Mouse (Mus musculus) c-Kit-positive CD71-positive TER-119-positive erythroid progenitor cells, embryonic 14.5 days (primary cell): ENCODE data around the gene Srd5a3.

ENCODE experiments used
- DNase-seq: peaks from one replicate; pipeline ENCODE4 v3.0.0-alpha.2; 2013; ENCODE audit warnings: low spot score

The Srd5a3 gene

DNA sequence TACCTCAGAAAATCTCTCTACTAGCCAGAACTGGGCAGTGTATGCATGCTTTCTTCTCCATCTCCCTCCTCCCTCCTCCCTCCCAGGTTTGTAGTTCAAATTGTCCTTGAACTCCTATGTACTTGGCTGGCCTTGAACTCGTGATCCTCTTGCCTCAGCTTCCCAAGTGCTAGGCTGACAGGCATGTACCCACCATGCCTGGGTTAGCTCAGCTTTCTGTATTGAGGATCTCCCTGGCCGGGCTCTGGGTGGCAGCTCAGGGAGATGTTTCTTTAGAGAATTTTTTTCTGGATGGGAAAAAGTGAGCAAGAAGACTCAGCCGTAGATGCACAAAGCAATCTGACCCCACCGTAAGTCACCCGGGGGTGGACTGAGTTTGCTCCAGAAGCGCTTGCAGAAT lies 12.9 kb downstream of the Srd5a3 start:
- DNase-seq, result no peak

DNA sequence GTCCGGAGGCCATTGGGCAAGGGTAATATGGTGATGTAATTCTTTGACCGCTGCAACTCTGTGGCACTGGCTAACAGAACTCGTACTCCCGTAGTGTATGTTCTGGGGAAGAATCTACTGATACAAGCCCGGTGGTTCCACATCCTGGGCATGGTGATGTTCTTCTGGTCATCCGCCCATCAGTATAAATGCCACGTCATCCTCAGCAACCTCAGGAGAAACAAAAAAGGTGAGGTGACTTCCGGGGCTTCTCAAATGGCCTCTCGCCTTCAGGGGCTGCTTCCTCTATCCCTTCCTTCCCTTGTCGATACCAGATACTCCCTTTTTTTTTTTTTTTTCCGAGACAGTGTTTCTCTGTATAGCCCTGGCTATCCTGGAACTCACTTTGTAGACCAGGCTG lies 13.4 kb downstream of the Srd5a3 start:
- no peak for DNase-seq

DNA sequence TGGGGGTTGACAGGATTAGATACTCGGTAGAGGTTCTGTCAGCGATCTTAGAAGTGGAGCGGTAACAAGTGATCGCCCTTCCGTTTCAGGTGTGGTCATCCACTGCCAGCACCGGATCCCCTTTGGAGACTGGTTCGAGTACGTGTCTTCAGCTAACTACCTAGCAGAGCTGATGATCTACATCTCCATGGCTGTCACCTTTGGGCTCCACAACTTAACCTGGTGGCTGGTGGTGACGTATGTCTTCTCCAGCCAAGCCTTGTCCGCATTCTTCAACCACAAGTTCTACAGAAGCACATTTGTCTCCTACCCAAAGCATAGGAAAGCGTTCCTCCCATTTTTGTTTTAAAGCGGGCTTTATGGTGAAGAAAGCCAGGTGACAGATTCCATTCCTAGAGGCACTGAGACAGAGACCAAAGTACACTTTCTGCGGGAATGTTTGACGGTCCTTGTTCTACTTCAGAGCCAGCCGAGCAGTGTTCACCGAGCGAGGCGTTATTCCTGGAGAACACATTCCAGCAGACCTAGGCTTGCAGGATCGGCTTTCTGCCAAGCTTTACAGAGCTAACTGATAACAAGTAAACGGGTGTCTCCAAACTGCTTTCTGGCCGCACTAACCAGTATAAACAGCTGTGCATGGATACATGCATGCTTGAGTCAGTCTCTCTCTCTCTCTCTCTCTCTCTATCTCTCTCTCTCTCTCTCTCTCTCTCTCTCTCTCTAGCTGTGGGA lies 14.5 kb downstream of the Srd5a3 start:
- DNase-seq, result no peak

DNA sequence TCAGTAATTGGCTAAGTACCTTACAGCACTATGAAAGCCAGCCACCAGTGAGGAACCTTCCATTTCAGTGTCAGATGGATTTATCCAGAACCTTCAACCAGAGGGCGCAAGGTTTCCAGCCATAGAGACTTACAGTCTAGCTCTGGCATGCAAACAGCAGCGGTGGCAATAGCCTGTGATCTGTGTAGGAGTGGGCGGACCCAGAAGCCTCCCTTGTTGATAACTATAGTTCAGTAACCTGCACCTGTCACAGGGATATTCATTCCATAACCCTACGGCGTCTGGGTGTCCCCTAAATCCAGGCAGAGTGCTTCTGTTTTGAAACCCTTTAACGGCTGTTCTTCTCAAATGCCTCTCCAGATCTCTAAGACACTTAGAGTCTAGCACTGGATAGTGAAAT lies 19.5 kb downstream of the Srd5a3 start:
- DNase-seq, result no peak

DNA sequence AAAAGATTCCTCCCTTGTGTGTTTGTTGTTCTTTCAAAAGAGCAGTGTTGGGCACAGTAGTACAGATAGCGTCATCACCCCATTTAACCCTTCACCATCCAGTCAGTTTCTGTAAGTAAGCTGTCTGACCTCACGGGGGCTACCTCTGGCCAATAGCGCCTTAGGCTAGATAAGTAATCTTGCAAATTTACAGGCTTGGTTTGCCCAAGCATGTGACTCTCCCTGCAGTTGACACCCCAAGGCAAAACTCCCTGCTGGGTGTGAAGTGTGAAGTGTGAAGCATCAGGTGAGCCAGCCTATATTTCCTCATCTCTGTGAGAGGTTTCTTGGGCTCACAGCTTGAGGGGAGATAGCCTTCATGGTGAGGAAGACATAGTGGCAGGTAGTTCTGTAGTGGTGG lies 20.0 kb downstream of the Srd5a3 start:
- DNase-seq, result no peak

DNA sequence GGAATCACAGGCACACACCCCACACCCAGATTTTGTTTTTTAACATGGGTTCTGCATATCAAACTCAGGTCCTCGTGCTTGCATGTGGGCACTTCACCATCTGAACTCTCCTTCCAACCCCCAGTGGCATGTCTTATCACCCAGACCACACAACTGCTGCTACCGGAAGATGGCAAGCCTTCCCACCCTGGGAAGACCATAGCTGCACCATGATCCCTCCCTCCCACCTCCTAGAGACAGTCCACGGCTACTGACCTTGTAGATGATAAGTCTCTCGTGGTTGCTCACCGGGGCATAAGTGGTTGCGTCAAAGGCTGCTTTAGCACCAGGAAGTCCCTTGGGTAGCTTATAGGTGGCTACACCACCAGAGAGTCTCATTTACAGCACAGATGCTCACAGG lies 21.4 kb downstream of the Srd5a3 start:
- no peak for DNase-seq

DNA sequence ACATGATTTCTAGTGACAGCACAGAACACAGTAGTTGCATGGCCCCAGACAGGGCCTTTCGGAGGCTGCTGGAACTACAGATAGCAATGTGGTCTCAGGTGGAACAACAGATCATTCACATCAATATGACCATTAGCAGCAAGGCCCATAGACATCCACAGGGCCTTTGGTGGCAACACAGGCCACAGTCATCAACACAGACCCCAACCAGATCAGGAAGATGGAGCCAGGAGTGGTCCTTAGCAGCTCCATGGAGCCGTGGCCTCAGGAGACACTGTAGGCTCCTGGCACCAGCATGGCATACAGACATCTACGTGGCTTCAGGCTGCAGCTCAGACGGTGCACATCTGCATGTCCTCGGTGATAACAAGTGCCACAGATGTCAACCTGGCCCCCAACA lies 22.9 kb downstream of the Srd5a3 start:
- DNase-seq, result no peak

DNA sequence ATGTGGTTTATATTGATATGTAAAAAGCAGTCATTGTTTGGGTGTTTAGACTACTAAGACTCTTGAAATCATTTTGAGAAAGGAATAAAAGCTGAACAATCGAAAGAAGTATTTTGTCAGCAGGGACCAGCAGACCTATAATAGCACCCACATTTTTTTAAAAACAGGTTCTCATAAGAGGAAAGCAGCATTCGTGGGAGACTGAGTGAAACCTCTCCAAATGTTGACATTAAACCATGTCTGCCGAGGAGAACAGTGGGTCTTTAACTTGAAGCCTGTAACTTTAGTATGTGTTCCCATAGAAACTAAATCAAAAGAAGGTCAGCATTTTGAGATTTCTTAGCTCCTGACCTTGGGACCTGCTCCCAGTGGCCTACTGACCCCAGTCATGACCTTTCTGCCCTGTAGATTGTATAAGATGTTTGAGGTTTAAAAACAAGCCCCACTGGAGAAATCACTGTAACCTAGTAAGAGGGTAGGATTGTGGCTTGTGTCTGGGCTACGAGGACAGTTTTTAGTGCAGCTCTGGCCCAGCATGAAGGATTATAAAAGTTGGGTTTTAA lies 23.8 kb downstream of the Srd5a3 start:
- DNase-seq, result no peak

DNA sequence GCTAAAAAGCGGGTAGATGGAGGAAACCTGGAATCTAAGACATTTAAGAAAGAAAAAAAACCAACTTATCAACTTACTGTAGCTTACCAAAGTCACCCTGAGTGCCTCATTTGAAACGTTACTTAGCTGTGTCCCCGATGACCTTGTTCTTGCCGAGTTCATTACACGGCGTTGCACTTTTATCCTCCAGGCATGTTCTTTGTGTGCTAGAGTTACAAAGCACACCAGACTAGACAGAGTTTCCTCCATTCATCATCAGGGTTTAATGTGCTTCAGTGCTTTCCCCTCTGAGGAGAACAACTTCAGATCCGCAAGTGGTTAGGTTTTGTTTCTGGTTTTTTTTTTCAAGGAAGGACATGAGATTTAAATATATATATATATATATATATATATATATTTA lies 24.8 kb downstream of the Srd5a3 start:
- no peak for DNase-seq

DNA sequence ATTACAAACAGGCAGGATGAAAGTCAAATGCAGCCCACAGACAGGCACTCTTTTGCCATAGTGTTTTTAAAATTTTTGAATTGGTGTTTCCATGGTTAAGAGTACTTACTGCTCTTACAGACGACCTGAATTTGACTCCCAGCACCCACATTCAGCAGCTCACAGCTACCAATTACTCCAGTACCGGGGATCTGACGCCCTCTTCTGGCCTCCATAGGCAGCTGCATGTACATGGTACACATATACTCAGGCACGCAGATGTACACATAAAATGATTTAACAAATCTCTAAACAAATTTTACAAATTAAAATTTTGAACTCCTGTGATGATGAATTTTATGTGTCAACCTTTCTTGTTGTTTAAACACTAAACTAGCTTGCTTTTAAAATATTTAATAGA lies 30.5 kb downstream of the Srd5a3 start:
- no peak for DNase-seq

DNA sequence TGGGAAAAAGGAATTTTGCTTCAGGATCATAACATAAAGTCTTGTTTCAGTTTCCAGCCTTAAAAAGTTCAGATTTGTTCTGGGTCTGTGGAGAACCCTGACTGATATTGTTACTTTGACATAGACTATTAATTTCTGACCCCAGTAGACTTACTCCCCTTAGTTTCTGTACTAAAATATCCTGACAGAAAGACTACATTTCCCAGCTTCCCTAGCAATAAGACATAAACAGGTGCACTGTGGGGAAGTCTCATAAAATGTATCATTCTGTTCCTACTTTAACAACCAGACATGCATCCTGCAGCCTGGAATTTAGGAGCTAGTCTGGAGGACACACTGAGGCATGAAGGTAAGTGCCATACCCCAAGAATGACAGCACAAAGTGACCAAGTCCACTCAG lies 31.0 kb downstream of the Srd5a3 start:
- no peak for DNase-seq

DNA sequence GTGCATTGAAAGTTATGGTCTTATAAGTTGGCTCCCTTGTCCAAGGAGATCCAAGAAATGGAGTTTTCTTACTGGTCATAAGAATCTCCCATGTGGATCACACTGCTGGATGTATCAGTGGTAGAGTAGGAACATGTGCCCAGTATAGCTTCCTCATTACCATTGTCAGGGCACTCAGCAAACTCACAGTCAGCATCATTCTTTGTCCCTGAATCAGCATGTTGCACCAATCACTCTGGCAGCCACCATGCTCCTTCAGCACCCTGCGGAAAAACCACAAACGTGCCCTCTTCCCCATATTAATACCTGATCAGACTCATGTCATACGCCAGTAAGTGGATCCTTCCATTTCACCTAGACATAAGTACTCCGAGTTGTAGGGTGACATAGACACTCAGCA lies 35.0 kb downstream of the Srd5a3 start:
- no peak for DNase-seq

DNA sequence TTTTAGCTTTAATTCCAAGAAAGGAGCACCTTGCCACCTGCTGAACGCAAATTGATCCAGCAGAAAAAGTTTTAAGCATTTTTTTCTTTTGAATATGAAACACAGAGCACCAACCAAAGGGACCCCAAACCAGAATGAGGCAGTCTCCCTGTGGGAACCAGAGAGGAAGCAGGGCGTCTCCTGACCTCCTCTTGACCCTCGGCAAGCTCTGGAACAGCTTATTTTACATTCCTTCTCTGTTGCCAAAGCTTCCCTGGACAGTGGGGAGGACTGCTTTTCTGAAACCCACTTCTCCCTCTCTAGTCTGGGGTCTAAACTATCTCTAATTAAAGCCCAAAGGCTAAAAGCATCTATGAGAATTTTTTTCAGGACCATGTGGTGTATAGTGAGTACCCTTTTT lies 36.3 kb downstream of the Srd5a3 start:
- no peak for DNase-seq

DNA sequence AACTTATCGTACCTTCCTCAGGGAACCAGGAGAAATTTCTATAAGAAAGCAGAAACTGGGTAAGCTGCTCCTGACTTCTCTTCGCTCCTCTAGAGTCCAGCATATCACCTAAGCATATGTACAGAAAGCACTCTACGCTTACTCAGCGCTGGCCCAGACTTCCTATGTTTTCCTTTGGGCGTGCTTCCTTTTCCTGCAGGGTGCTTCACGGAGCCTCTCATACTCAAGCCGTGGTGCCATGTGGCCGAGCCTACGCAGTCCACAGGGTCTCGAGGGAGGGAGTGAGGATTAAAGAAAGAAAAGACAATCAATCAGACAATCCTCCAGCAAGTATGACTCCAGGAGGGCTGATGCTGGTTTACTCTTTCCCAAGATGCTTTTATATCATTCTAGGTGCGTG lies 36.8 kb downstream of the Srd5a3 start:
- DNase-seq, result no peak

DNA sequence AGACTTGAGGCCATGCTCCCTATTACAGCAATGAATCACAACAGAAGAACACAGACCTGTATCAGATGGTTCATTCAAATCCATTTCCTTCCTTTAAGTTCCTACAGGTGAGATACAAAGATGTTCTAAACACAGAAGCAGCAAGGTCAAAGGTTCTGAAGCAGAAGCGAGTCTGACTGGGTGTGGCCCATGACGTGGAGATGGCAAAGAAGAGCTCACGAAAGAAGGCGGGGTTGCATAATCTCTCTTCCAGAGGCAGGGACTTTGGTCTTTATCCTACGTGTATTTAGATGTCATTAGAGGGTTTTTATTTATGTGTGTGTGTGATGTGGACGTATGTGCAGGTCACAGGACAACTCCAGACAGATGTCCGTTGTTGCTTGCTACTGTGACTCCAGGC lies 37.6 kb downstream of the Srd5a3 start:
- DNase-seq, result no peak

DNA sequence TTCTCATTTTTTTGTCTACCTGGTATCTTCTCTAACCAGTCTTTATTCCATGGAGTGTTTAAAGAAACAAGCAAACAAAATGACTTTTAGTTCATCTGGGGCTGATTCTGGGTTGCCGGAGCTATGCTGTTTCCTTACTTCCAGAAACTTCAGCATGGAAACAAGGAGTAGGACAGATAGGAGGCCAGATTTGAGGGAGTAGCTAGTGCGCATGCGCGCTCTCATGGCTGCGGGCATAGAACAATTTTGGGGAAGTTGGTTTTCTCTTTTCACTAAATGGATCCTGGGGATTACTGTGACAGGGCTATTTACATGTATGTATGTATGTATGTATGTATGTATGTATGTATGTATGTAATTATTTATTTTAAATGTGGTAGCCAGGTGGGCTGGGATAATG lies 39.1 kb downstream of the Srd5a3 start:
- DNase-seq, result no peak

DNA sequence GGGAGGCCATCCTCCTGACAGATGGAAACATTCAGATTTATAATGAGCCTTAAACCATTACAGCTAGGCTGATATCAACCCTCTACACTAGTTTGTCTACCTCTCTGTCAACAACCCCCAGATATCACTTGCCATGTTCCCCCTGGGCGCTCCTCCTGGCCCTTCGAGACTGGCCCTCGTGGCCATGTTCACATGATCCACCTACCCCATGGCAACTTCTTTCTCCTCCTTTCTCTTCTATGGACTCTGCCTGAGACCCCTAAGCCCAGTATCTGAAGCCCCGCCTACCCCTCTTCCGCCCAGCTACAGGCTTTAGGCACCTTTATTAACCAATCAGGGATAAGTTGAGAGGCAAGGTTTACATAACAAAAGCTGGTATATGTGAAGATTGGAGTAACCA lies 39.7 kb downstream of the Srd5a3 start:
- no peak for DNase-seq

DNA sequence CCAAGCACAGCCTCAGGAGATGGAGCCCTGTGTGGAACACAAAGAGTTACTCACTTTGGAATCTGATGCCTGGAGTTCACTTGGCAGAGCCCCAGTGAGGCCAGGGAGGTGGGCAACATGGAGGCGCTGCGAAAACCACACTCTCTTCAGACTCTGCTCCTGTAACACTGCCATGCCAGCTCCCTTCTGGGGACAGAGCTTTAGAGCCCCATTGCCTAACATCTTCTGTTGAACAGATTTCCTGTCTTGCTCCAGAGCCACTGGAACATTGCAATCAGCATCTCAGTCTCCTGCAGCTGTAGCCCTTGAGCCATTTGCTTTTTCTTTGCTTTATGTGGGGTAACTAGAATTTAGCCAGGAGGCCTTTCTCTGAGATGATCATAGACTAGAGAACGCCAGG lies 42.3 kb downstream of the Srd5a3 start:
- DNase-seq, result no peak

DNA sequence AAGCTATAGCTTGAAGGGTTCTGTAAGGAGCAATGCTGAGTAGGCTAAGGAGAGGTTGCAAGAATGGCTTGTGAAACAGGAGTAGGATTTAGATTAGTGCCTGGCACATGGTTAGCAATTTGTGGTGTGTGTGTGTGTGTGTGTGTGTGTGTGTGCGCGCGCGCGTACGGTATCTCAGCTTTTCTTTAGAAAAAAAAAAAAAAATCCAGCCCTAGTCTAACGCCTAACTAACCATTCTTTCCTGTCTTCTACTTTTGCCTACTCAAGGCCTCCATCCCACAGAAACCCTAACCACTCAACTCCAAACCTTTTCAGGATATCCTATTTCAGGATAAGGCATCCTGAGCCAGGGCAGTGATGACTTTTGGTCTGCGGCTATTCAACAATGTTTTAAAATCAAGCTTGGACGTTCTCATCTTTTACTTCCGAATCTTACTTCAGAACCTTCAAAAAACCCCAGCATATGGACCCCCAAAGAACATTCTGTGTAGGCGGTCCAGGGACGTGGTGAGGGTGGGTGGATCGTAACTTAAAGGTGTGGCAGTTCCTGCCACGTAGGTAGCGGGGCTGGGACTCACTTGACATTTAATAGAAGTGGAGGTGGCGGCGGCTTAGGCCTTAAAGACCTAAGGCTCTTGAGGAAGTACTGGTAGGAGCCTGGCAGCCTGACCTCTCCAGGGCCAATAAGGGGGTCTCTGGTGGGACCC lies 43.1 kb downstream of the Srd5a3 start:
- DNase-seq, result no peak

DNA sequence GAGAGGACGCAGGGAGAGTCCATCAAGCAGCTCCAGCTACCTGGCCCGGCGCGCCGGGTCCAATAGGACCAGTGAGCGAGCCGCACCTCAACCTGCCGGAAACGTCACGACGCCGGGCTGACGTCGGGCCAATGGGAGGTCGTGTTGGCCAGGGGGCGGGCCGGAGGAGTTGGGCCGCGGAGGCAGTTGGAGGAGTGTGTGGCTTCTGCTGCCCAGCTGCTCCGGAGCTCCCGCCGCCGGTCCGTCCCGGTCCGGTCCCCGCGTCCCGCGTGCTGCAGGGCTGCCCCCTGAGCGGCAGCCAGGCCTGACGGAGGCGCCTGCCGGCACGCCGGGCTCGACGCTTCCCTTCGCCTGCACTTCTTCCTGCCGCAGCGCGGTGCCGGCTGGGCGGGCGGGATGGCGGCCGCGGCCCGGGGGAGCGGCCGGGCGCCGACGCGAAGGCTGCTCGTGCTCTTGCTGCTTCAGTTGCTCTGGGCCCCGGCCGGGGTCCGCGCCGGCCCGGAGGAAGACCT lies 43.7 kb downstream of the Srd5a3 start, which contains the start of gene Tmem165:
Tmem165 (plus strand) TSS at position 131 of the 512 bp plus-strand sequence.
- peak; percentile 87 for DNase-seq

DNA sequence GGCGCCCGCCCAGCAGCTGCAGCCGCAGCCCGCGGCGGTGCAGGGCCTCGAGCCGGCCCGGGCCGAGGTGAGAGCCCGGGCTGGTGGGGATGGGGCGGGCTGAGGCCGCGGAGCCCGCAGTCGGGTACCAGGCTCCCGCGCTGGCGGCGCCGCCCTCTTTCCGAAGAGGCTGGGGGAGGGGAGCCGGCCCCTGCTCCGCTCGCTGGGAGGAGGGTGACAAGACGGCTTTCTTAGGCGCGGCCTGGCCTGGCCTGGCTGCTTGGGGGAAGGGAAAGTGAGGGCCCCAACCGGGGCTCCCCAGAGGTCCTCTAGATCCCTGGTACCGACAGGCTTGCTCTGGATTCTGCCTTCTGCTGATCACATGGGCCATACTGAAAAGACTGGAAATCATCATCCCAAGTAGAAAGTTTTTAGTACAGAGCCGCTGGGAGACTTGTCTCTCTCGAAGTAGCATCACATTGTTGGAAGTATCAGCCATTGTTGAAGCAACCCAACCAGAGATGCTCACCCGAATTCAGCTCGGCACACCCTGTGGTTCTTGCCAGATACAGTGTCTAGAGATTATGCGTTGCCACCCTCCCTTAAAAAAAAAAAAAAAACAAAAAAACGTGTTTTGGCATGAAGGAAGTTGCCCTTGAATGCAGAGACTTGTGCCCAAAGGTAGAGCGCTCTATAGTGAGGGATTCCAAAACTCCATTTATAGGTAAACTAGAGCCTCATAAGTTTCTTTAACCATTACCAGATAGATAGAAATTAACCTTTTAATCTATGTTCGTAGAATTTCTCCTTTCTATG lies 44.4 kb downstream of the Srd5a3 start:
- DNase-seq, result peak; percentile 61

DNA sequence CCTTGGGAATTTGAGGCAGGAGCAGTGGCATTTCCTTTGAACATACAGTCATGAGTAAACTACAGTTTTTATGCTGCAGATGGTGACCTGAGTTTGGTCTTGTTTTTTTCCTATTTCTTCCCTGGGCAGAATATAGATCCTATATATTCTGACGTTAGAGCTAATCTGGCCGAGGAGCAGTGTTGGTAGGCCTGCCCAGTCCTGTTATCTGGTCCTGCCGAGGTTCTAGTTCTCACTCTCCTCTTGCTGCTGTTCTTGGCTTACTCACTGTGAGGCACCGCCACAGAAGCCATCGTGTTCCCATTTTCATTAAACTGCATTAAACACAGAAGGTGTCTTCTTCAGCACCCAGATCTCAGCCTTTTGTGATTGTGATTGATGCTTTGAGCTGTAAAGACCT lies 47.8 kb downstream of the Srd5a3 start:
- DNase-seq, result no peak

DNA sequence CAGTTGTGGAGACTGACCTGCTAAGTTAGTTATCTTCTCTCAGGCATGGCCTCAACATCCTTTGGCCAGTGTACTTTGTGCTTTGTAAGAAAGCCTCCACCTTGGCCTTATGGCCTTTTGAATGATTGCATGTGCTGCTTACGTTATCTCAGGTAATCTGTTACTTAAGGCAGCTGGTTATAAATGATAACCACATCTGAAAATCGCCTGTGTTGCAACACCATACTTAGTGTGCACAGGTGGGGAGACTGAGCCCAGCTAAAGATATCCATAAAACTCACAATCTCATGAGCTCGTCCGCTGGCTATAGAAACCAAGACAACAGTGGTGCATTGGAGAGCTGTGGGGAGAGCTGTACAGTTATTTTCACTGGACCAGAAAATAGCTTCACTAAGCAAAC lies 50.5 kb downstream of the Srd5a3 start:
- no peak for DNase-seq
